Mouse (Mus musculus) left cerebral cortex, postnatal 4 days (tissue): ENCODE results near the gene Rilpl1. TPM values are rescaled to one million over a fixed set of nuclear protein-coding genes. Genes with fewer than 3 reads are reported as not detected.
"Not testable (repeated sequence)": the region's sequence is repeated elsewhere in the genome, so short reads cannot be mapped to it uniquely, and the experiment has no call there.

Experiments
- DNase-seq: peaks from one replicate; pipeline ENCODE4 v3.0.0-alpha.2; 2022
- intact Hi-C: fragments of 180-260 bp; cut with DNase I; formaldehyde crosslinking; loops from one replicate; pipeline ENCODE4 v1.15.1; 2025
- total RNA-seq, 2 experiments: library from RNA; stranded (reverse); gene quantifications; 2 replicates each; pipeline ENCODE4 v1.2.3; 2021

The Rilpl1 gene
- total RNA-seq, 2 experiments from 2014 or later, result 15.0 to 16.6 TPM

DNA sequence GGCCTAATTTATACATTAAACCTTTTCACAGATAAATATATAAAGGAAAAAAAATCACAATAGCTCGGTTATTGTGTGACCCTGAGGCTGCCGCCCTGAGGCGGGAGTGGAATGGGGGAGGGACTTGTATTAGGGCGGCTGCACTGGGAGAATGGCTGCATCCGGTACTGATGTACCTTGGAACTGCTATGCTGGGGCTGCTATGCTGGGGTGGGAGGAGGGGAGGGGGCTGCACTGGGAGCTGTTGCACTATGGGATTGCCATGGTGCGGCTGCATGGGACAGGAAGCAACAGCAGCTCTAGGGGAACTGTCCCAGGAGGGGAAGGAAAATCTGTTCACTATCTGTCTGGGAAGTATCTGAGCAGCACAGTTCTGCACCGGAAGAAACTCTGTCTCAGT lies 1.3 kb upstream of the Rilpl1 start:
- intact Hi-C loops, result no loop called here
- DNase-seq, result no peak

DNA sequence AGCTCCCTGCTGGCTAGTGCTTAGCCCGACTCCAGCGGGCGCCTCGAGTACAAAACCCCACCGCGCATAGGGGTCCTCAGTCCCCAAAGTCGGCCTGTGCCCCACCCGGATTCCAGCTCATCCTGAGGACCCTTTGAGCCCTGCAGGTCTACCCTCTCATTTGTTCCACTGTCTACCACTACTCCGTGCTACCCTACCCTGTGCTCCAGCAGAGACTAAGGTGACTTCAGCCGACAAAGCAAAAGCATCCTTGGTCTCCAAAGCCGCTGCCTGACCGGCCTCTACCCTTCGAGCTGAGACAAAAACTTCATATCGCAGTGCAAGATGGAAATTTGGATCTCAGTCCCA lies 366 bp upstream of the Rilpl1 start:
- intact Hi-C loops, result no loop called here
- no peak for DNase-seq

DNA sequence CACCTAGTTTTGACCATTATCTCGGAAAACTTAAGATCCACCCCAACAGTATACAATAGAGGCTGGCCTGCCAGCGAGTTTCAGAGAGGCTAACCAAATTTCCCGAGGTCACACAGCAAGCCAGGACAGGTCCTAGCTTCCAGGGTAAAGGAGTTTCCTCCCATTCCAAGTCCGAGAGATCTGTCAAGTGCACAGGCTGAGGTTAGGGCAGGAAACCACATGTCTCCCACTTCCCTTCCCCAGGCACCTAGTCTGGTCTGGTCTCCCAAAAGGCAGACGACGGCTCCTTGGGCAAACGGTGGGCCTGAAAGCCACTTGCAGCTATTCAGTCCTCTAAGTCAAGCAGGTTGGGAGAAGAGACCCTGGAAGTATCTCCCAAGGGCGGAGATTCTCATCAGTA lies 1.5 kb downstream of the Rilpl1 start:
- intact Hi-C loops, result no loop called here
- DNase-seq, result no peak

DNA sequence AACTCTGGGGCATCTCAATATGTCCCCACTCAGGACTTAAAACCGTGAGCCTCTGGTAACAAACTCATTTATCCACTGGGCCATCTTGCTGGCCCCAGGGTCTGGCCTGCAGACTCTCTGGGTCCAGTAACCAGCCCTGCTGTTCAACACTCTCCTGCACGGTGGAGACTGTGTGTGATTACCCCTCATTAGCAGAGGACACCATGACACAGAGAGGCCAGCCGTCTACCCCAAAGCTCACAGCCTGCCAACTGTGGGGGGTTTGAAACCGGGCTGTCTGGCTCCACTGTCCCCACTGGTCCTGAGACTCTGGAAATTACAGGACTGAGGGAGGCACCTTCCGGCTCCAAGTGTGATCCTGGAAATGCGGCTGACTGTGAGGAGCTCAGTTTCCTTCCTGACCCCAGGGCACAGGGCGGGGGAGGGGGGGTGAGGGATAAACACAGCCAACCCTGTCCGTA lies 2.0 kb downstream of the Rilpl1 start:
- DNase-seq, result no peak
- intact Hi-C loops, result no loop called here

DNA sequence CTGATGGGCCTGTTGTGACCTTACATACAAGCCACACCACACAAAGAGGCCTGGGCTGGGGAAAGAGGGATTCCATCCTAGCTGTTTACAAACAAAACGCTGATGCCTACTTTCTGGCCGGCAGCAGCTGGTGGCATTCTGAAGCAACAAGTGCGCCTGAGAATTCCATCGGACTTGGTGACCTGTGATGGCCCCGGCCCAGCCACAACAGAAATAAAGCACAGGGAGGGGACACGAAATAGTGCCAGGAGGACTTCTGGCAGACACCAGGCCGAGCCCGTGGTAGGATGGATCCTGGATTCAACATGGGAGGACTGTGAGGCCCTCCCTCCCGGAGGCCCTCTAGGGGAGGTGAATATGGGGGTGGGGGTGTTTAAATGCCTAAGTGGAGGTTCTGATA lies 2.4 kb downstream of the Rilpl1 start:
- DNase-seq, result no peak
- intact Hi-C loops, result no loop called here

DNA sequence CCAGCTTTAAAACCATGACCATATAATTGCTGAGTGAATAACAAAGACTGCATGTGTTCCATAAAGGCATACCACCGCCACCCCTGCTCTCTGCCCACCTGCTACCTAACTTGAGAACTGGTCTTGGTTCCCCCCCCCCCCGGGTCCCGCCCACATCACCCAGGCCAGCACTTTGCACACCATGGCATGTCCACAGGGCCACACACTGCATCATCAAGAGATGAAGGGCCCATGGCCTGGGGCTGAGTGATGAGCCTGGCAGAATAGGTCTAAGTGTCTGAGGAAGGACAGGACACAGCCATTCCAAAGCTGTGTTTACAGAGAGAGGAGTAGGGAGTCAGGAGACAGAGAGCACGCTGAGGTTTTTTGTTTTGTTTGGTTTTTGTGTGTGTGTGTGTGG lies 2.8 kb downstream of the Rilpl1 start:
- intact Hi-C loops, result no loop called here
- DNase-seq, result no peak

DNA sequence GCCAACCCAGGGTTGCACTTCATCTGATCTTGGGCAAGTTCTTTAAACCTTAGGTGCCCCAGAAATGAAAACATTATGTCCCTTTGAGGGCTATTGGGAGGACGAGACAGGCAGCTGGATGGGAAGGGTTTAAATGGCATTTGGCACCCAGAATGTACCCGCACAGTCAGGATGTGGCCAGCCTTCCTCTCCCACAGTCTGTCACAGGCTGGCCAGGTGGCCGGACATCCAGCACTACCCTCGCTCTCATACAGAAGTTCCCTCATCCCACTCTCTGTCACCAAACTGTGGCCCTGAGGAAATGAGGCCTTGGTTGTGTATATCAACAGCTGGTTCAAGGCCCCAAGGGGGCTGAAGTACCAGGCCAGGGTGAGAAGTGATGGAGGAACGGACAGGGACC lies 6.2 kb downstream of the Rilpl1 start:
- no peak for DNase-seq
- intact Hi-C loops, result no loop called here

DNA sequence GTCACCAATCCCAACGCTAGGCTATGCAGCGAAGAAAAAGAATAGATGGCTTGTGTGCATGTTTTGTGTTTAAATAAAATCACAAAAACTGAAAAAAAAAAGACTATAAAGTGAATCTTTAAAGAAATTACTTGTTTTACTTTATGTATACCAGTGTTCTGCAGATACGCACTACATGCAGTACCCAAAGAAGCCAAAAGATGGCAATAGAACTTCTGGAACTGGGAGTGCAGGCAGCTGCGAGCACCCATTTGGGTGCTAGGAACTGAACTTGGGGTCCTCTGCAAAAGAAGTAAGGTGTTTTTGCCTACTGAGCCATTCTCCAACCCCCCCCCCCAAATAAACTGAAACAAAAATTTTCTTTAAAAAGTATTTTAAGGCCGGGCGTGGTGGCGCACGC lies 8.2 kb downstream of the Rilpl1 start:
- DNase-seq, result no peak
- intact Hi-C loops, result no loop called here

DNA sequence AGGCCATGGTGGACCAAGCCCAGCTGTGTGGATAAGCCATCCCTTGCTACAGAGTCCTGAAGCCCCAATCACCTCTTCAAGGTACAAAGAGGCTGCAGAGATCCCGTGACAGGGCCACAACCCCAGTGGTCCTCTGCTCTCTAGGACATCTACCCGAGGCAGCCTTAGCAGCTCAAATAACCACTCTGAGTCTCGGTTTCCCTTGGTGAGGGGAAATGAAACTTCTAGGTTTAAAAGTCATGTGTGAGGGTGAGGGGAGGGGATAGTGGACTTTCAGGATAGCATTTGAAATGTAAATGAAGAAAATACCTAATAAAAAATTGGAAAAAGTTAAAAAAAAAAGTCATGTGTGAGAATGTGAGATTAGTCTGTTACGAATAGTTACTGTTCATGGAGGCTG lies 9.6 kb downstream of the Rilpl1 start:
- DNase-seq, result no peak
- intact Hi-C loops, result no loop called here

DNA sequence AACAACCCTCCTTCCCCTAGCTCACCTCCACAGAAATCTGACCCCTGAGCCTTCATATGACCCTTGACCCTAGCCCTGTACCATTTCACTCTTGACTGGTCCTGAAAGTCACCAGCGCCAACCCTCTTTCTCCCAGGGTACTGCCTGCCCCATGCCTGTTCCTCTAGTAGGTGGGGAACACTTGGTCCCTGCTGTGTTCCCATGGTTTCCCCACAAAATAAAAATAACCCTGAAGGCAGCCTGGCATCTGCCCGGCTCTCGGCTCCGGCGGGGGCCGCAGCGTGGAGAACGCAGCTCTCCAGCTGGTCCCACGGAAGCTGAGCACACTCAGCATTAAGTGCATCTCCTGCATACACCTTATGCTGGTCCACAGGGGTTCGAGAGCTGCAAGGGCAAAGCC lies 12.5 kb downstream of the Rilpl1 start:
- intact Hi-C loops, result no loop called here
- no peak for DNase-seq

DNA sequence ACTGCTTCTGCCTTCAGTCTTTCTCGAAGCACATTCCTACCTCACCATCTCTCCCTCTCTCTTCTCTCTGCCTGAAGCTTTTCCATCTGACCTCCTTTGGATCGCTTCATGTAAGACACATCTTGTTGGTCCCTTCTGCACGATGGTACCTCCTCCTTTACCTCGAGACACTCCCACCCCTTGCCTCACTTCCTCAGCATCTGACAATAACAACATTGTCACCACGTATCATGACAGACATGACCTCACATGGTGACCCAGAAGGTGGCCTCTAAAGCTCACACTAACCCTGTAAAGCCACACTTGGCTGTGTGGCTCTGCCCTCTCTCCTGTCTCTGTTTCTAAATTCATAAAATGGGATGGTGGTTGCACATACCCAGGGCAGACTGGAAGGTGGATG lies 15.4 kb downstream of the Rilpl1 start:
- intact Hi-C loops, result no loop called here
- DNase-seq, result no peak

DNA sequence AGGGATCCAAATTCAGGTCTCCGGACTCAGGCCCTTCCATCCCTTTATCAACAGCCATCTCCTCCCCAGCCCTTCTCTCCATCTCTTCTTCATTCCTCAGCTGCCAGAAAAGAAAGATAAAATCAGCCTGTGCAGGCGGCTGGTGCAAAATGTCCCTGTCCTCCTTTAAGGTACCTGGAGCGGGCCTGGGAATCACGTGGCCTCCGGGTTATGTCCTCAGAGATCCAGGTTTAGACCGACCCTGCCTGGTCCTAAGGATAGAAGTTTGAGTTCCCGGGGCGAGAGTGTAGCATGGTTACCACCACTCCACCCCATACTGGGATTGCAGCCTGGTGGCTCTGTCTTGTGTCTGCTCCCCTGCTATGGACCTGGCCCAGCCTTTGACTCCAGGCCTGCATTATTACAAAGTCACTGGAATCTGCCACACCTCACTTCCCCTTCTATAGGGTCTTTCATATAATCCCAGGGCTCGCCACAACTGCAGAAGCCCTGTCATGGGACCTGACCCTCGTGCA lies 20.6 kb downstream of the Rilpl1 start:
- intact Hi-C loops, result no loop called here
- no peak for DNase-seq

DNA sequence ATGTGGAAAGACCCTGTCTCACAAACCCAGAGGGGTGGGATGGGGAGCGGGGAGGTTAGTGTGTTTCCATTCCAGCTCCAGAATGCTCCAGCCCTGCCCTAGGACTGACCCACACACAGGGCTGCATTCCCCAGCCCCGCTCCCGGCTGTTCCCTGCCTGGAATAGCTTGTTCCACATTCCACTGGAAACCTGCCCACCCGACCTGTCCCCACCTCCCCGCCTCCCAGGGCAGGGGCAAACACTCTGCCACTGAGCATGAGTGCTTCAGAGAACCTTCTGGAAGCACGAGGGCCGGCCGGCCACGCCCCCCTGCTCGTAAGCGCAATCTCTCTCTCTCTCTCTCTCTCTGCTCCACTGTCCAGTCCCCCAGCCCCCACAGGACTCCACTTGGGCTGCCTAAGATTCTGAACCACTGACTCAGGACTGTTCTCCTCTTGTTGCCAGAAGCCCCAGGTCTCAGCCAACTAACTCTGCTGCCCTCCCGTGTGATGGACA lies 21.4 kb downstream of the Rilpl1 start:
- intact Hi-C loops, result no loop called here
- DNase-seq, result no peak

DNA sequence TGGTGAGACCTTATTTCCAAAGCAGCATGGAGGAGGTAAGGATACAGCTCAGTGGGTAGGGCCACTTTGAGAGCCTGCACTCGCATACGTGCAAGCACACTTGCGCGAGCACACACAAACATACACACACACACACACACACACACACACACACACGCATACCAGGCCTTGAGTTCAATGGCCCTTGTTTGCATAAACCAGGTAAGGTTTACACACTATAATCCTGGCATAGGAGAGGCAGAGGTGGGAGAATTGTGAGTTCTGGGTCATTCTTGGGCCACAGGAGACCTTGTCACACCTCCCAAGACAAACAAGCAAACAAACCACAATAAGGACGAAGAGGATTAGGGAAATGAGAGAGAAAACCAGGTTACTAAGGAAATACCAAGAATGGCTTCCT lies 22.0 kb downstream of the Rilpl1 start:
- no peak for DNase-seq
- intact Hi-C loops, result no loop called here

DNA sequence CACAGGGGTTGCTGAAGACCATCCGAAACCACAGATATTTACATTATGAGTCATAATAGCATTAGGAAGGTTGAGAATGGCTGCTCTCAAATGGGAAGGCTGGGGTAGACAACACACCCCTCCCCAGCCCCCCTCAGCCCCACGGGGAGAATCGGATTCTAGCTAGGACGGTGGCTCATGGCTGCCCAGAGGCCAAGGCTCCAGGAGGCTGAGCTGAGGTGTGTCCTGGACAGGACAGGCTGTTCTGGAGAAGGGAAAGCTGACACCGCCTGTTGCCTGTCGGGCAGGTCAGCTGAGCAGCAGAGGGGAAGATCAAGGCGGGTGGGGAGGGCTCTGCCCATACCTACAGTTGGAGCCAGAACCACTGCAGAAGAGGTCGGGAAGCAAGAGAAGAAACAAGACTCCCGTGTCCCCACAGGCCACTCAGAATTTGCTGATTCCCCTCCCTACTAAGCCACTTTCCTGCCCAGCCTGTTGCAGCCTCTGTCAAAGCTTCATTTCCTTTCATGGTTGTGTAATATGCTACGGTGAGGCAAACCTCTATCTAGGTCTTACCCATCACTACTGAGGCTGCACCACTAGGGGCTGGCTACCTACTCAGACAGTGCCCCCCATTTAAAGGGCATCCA lies 24.3 kb downstream of the Rilpl1 start:
- intact Hi-C loops, result no loop called here
- no peak for DNase-seq

DNA sequence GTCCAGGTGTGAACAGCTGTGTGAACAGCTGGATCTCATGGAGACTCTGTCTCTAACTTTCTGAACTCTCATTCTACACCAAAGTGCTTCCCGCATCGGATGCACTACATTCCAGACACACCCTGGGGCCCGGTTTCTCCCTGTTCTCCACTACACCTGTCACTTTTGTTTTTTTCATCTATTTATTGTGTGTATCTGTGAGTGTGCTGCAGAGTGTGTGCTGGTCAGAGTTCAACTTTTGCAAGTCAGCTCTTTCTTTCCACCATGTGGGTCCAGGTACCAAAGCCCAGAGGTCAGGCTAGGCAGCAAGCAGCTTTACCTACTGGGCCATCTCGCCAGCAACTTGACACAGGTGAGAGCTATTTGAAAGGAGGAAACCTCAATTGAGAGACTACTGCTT lies 26.0 kb downstream of the Rilpl1 start:
- intact Hi-C loops, result no loop called here
- no peak for DNase-seq

DNA sequence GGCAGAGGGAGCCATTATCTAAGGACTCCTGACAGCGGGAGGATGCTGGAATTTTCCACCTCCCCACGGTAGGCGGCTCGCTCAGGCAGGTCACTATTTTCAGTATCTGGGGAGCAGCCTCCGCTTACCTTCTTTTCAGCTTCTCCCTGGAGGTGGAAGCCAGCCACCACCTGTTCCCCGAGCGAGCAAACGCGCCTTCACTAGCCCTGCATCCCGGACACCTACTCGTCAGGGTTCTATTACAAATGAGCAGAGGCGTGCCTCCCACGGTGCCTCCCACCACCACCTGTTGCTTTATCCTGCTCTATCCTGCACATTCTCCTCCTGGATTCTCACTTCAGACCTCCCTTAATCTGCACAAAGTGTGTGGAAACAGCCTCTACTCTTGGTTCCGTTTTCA lies 27.4 kb downstream of the Rilpl1 start:
- no peak for DNase-seq
- intact Hi-C loops, result no loop called here

DNA sequence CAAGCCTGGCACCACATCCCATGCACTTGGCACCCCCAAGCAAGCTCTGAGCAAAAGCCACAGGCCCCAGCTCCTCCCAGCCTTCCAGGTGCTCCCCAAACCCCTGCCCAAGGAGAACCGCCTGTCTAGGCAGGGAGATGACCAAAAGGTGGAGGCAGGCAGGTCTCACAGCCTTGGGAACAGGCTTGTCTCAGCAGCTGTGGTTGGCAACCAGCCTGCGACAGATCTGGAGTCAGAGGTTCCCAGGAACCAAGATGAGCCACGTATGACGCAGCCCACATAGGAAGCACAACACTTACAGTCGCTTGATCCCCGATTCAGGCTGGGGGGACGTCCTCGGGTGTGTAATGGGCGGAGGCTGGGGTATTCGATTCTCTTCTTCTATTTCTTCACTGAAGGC lies 29.6 kb downstream of the Rilpl1 start:
- DNase-seq, result no peak
- intact Hi-C loops, result no loop called here

DNA sequence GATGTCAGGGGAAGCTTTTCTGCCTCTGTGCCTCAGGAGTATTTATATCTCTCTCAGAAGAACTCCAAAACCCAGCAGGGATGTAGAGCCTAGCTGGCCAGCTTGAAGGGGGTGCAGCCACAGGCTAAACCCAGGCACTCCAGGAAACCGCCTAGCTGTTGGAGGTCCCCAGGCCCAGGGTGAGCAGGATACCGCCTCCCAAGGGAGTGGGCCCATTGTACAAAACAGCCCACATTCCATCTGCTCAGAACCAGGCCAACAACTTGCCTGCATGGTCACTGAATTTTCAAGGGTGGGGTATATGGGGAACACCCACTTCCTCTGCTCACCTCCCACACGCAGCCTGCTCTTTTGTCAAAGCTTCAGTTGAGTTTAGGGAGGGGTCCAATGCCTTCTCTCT lies 30.6 kb downstream of the Rilpl1 start:
- no peak for DNase-seq
- intact Hi-C loops, result no loop called here

DNA sequence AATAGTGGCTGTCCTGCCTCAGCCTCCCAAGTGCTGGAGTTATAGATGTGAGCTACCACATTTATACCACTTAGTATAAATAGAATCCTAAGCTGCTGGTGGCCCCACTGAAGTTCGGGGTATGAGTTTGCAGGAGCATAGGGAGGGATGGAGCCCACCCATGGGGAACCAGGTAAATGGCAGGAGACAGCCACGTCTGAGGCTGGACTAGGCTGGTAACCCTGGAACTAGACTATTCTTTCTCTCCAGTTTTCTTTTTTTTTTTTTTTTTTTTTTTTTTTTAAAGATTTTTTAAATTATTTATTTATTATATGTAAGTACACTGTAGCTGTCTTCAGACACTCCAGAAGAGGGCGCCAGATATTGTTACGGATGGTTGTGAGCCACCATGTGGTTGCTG lies 31.2 kb downstream of the Rilpl1 start:
- intact Hi-C loops, DNase-seq: not testable (repeated sequence)

DNA sequence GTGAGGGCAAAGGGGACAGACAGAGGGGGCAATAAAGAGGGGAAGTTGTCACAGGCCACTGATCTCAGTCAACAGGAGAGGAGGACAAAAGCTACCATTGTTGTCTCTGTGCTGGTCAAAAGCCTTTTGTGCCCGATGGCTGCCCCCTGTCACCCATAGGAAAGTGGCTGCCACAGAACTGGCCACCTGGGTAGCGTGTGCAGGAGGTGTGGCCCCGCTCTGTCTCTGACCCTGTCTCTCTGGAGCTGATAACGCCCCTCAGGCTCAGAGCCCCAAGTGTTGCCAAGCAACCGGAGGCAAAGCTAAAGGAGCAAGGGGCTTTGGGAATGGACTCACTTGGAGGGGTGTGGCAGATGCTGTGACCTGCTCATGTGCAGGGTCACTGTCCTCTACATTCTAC lies 32.2 kb downstream of the Rilpl1 start:
- intact Hi-C loops, result no loop called here
- no peak for DNase-seq

DNA sequence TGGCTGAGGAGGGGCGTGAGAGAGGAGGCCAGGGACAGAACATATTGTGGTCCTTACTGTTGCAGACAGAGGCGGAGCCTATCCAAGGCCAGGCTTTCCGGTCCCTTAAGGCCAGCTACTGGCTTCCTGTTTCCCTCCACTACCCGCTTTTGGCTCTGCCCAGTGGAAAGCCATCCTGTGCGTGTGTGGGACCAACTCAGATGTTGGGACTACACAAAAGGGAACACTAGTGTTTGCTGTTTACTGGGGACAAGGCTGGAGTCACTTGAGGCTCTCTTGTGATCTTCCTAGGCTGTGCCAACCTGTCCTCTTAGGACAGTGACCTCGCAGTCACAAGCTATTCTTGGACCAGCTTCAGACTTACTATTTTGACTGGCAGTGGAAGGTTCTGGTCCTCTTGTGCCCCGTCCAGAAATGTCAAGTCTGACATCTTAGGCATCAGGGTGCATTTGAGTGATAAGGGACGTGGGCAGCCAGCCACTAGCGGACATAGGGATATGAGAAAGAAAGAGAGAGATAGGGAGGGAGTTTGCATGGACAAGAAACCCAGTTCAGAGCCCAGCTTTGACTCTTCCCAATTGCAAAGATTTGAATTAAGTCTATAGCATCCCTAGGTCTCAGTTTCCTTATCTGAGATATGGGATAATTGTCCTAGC lies 32.8 kb downstream of the Rilpl1 start:
- intact Hi-C loops, result no loop called here
- DNase-seq, result no peak
